Mouse (Mus musculus): ENCODE measurements around the gene Cd300ld3. TPM values are rescaled to one million over a fixed set of nuclear protein-coding genes. Genes with fewer than 3 reads are reported as not detected.
"Not testable (repeated sequence)": the region's sequence is repeated elsewhere in the genome, so short reads cannot be mapped to it uniquely, and the experiment has no call there.

Gene Cd300ld3
- total and polyA plus RNA-seq, 2 experiments from 2014 or later: 0.82 TPM; not detected in 1

DNA sequence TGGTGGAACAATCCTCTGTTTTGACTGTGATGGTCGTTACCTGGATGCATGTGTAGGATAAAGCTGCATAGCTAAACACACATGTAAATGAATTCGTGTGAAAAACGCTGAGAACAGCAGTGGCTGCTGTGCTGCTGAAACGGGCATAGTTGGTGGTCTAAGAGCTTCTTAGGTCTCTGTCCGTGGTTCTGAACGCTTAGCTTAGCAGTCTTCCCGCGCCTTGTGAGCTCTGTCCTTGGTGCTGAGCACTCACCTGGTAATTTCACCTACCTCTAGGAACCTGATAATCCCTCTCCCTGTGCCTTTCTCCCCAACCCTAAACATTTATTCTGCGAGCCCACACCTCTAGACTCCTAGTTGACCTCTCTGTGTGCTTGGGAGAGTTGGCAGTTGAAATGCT, 4.0 kb upstream of the Cd300ld3 start:
- H3K36me3 ChIP-seq (ENCODE audit: insufficient read depth, low read length): no peaks in the 10 kb centered on the region
- ATAC-seq (ENCODE audit: low FRiP score): no peak
- no peak overlapping the region for H3K9ac ChIP-seq (replicated peaks; ENCODE audit: low read length, poor library complexity, severe bottlenecking)
- H3K4me2 ChIP-seq (ENCODE audit: low read depth, low read length, poor library complexity, severe bottlenecking): no peak overlapping the region
- DNase-seq (ENCODE audit: low spot score): peak; percentile 37
- no peak for TF ChIP-seq CTCF (IDR thresholded peaks at IDR 0.05)
- 6% methylated on average over 9 of the region's 9 CpGs for WGBS
- no peaks in the 10 kb centered on the region for H3K4me1 ChIP-seq (ENCODE audit: insufficient read depth, low read length)
- no peak overlapping the region for H3K4me3 ChIP-seq (ENCODE audit: low read depth, low read length)
- H3K27ac ChIP-seq (ENCODE audit: low read depth, low read length): no peak overlapping the region
- H3K9me3 ChIP-seq (ENCODE audit: low read length): no peaks in the 10 kb centered on the region
- H3K27me3 ChIP-seq (ENCODE audit: insufficient read depth, low read length): no peaks in the 10 kb centered on the region

DNA sequence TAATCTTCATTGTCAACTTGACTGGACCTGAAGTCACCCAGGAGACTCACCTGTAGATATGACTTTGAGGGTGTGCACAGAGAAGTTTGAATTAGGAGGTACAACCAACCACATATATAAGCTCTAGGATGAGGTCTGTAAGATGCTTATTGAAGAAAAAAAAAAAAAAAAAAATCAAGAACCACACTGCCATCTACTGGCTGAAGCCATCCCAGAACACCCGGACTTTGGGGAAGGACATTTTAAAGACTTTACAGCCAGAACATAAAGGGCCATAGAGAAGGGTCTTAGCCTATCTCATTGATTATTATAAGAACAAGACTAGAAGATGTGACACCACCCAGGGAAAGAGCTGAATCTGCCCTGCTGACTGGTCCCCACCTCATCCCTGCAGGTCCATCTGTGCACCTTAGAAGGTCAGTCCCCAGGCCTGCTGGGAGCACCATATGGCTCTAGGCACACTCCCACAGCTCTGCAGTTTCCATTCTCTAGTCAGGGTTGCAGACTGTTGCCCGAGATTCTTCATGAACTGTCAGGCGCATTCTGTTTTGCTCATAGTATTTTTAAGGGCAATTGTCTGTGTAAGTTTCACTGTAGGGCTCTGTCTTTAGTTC, 1.2 kb upstream of the Cd300ld3 start:
- whole genome bisulfite sequencing: 44% methylated on average over 3 of the region's 3 CpGs
- DNase-seq (ENCODE audit: low spot score): peak; percentile 28
- ATAC-seq (ENCODE audit: low FRiP score): no peak
- no peaks in the 10 kb centered on the region for H3K4me1 ChIP-seq (ENCODE audit: insufficient read depth, low read length)
- no peak overlapping the region for H3K27ac ChIP-seq (ENCODE audit: low read depth, low read length)
- no peaks in the 10 kb centered on the region for H3K27me3 ChIP-seq (ENCODE audit: insufficient read depth, low read length)
- H3K36me3 ChIP-seq (ENCODE audit: insufficient read depth, low read length): no peaks in the 10 kb centered on the region
- H3K4me3 ChIP-seq (ENCODE audit: low read depth, low read length): no peak overlapping the region
- H3K4me2 ChIP-seq (ENCODE audit: low read depth, low read length, poor library complexity, severe bottlenecking): no peak overlapping the region
- no peaks in the 10 kb centered on the region for H3K9me3 ChIP-seq (ENCODE audit: low read length)
- no peak overlapping the region for H3K9ac ChIP-seq (replicated peaks; ENCODE audit: low read length, poor library complexity, severe bottlenecking)
- peak; percentile 53 for TF ChIP-seq CTCF (IDR thresholded peaks at IDR 0.05)

DNA sequence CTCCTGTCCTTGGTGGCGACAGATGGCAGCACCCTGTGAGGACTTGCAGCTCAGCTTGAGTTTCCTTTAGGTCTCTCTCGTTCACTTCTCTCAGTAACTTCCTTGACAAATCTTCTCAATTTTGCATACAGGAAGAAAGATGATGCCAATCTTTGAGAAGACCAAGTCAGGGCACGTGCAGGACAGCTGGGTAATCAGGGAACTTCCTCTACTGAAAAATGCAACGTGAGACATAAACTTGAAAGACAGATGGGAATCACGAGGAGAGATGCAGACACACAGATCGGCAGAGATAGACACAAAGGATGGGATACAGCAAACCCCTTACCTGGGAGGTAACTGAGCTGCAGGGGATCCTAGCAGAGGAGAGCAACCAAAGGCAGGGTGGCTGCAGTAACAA, 10.5 kb downstream of the Cd300ld3 start, which contains the start of gene Cd300ld5:
Gene Cd300ld5 (minus strand): TSS at position 101 of the 400 bp plus-strand sequence.
- WGBS: no CpG with 5 or more reads among the region's 6 CpGs
- not testable (repeated sequence) for DNase-seq (ENCODE audit: low spot score)

DNA sequence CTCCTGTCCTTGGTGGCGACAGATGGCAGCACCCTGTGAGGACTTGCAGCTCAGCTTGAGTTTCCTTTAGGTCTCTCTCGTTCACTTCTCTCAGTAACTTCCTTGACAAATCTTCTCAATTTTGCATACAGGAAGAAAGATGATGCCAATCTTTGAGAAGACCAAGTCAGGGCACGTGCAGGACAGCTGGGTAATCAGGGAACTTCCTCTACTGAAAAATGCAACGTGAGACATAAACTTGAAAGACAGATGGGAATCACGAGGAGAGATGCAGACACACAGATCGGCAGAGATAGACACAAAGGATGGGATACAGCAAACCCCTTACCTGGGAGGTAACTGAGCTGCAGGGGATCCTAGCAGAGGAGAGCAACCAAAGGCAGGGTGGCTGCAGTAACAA, 21.3 kb downstream of the Cd300ld3 start, which contains the start of gene Cd300ld4:
Gene Cd300ld4 (minus strand): TSS at position 101 of the 400 bp plus-strand sequence.
- H3K4me3 ChIP-seq (ENCODE audit: low read depth, low read length); H3K4me2 ChIP-seq (ENCODE audit: low read depth, low read length, poor library complexity, severe bottlenecking); H3K4me1 ChIP-seq (ENCODE audit: insufficient read depth, low read length); H3K9ac ChIP-seq (replicated peaks; ENCODE audit: low read length, poor library complexity, severe bottlenecking); ATAC-seq (ENCODE audit: low FRiP score); DNase-seq (ENCODE audit: low spot score); H3K9me3 ChIP-seq (ENCODE audit: low read length); H3K27ac ChIP-seq (ENCODE audit: low read depth, low read length); H3K36me3 ChIP-seq (ENCODE audit: insufficient read depth, low read length); H3K27me3 ChIP-seq (ENCODE audit: insufficient read depth, low read length): not testable (repeated sequence)
- no CpG with 5 or more reads among the region's 6 CpGs for WGBS

More for the DNA sequence above, 10.5 kb downstream of the Cd300ld3 start, which contains the start of gene Cd300ld5:
- H3K9me3 ChIP-seq (ENCODE audit: low read length); H3K27ac ChIP-seq (ENCODE audit: low read depth, low read length); ATAC-seq (ENCODE audit: low FRiP score); H3K27me3 ChIP-seq (ENCODE audit: insufficient read depth, low read length); H3K36me3 ChIP-seq (ENCODE audit: insufficient read depth, low read length); H3K4me3 ChIP-seq (ENCODE audit: low read depth, low read length); H3K4me2 ChIP-seq (ENCODE audit: low read depth, low read length, poor library complexity, severe bottlenecking); H3K4me1 ChIP-seq (ENCODE audit: insufficient read depth, low read length); H3K9ac ChIP-seq (replicated peaks; ENCODE audit: low read length, poor library complexity, severe bottlenecking): not testable (repeated sequence)

DNA sequence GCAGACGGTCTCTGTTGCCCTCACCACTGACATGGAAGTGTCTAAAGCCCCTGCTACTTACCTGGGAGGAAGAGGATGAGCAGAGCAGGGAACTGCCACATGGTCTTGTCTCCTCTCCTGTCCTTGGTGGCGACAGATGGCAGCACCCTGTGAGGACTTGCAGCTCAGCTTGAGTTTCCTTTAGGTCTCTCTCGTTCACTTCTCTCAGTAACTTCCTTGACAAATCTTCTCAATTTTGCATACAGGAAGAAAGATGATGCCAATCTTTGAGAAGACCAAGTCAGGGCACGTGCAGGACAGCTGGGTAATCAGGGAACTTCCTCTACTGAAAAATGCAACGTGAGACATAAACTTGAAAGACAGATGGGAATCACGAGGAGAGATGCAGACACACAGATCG, 32.1 kb downstream of the Cd300ld3 start, which contains the start of gene Cd300ld2:
Gene Cd300ld2 (minus strand): TSS at position 101 of the 400 bp plus-strand sequence.
- not testable (repeated sequence) for ATAC-seq (ENCODE audit: low FRiP score); H3K4me2 ChIP-seq (ENCODE audit: low read depth, low read length, poor library complexity, severe bottlenecking); H3K4me3 ChIP-seq (ENCODE audit: low read depth, low read length); H3K36me3 ChIP-seq (ENCODE audit: insufficient read depth, low read length); H3K9ac ChIP-seq (replicated peaks; ENCODE audit: low read length, poor library complexity, severe bottlenecking); H3K9me3 ChIP-seq (ENCODE audit: low read length); DNase-seq (ENCODE audit: low spot score); H3K4me1 ChIP-seq (ENCODE audit: insufficient read depth, low read length); H3K27ac ChIP-seq (ENCODE audit: low read depth, low read length); H3K27me3 ChIP-seq (ENCODE audit: insufficient read depth, low read length)
- no CpG with 5 or more reads among the region's 7 CpGs for WGBS

DNA sequence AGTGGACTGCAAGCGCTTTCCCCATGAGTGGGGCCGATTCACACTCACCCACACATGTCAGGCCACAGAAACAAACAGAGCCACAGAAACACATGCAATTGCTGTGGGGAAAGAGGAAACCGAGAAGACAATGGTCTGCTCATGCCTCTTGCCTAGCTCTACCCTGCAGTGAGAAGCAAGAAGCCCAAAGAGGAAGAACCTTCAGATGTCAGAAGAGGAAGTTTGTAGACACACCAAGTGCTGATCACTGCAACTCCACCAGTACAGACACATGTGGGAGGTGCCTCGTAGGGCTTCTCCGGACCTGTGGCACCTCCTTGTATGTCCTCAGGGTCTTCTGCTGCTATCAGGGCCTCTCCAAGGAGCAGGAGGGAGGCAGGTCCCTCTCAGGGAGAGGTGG, 44.1 kb downstream of the Cd300ld3 start:
- Histone ChIP-seq H3K9me3 (ENCODE audit: low read length) (no peaks in the 10 kb centered on the region), H3K27me3 (ENCODE audit: insufficient read depth, low read length) (no peaks in the 10 kb centered on the region), H3K4me2 (ENCODE audit: low read depth, low read length, poor library complexity, severe bottlenecking) (no peak overlapping the region), H3K36me3 (ENCODE audit: insufficient read depth, low read length) (no peaks in the 10 kb centered on the region), H3K4me3 (ENCODE audit: low read depth, low read length) (no peak overlapping the region), H3K9ac (replicated peaks; ENCODE audit: low read length, poor library complexity, severe bottlenecking) (no peak overlapping the region), H3K27ac (ENCODE audit: low read depth, low read length) (no peak overlapping the region), H3K4me1 (ENCODE audit: insufficient read depth, low read length) (no peaks in the 10 kb centered on the region)
- WGBS: 84% methylated on average over 5 of the region's 5 CpGs
- no peak for TF ChIP-seq CTCF (IDR thresholded peaks at IDR 0.05)
- DNase-seq (ENCODE audit: low spot score) (no peak), ATAC-seq (ENCODE audit: low FRiP score) (no peak)
